Mouse (Mus musculus) heart, embryonic 16.5 days (tissue): Measurements from ENCODE around the gene Npas1. TPM values are rescaled to one million over a fixed set of nuclear protein-coding genes. Genes with fewer than 3 reads are reported as not detected.

Experiments used
- ATAC-seq: fragments of 200-750 bp; cut with Nextera tagmentation; replicated peaks from 2 replicates; pipeline ENCODE4 v1.8.0; 2017; ENCODE audit warnings: moderate number of reproducible peaks; ENCODE audit not compliant: insufficient read depth, low FRiP score; ENCODE audit errors: extremely low read depth
- H3K27ac ChIP-seq: fragments of 300-500 bp; sonication (generic); 2 replicates; pipeline ENCODE4 v1.5.1; 2014; ENCODE audit warnings: mild to moderate bottlenecking, low read length, control low read depth, moderate library complexity
- H3K27me3 ChIP-seq: fragments of 300-500 bp; sonication (generic); 2 replicates; pipeline ENCODE4 v1.6.1; 2014; ENCODE audit warnings: low read length, mixed read lengths; ENCODE audit not compliant: control insufficient read depth, insufficient read depth
- H3K36me3 ChIP-seq: fragments of 300-500 bp; sonication (generic); 2 replicates; pipeline ENCODE4 v1.6.1; 2014; ENCODE audit not compliant: control insufficient read depth, insufficient read depth
- H3K4me1 ChIP-seq: fragments of 300-500 bp; sonication (generic); 2 replicates; pipeline ENCODE4 v1.6.1; 2014; ENCODE audit warnings: low read length, mixed read lengths; ENCODE audit not compliant: control insufficient read depth, insufficient read depth
- H3K4me2 ChIP-seq: fragments of 300-500 bp; sonication (generic); 2 replicates; pipeline ENCODE4 v1.6.1; 2014; ENCODE audit warnings: low read depth, mild to moderate bottlenecking, control low read depth, low read length
- H3K4me3 ChIP-seq: fragments of 300-500 bp; sonication (generic); 2 replicates; pipeline ENCODE4 v1.5.1; 2014; ENCODE audit warnings: mild to moderate bottlenecking, control low read depth, low read length
- H3K9ac ChIP-seq: fragments of 300-500 bp; sonication (generic); 2 replicates; pipeline ENCODE4 v1.6.1; 2014; ENCODE audit warnings: low read length, control low read depth
- H3K9me3 ChIP-seq: fragments of 300-500 bp; sonication (generic); replicated peaks from 2 replicates; pipeline ENCODE4 v1.6.1; 2016; ENCODE audit warnings: low read length; ENCODE audit not compliant: control insufficient read depth
- WGBS: fragments of 180-500 bp; shearing (Covaris S2); extraction: QIAGEN DNeasy Blood & Tissue Kit; methylation state at CpG from one replicate; pipeline ENCODE4 v1.1.7; 2014; 5-methylcytosine and 5-hydroxymethylcytosine counted together
- polyA plus RNA-seq: library from polyadenylated mRNA; unstranded; fragments of >200 nt; fragmentation: Nextera tagmentation; extraction: Ambion mirVana; gene quantifications from 2 replicates; pipeline ENCODE4 v1.2.1, GENCODE M21; 2015

The Npas1 gene
- polyA plus RNA-seq, 1 experiment from 2014 or later = 0.59 TPM

- Histone ChIP-seq H3K4me1 (no peaks in the 10 kb centered on the region), H3K27ac (peak overlapping the region; percentile 14; the same call in 1 of the 2 replicates), H3K9me3 (no peaks in the 10 kb centered on the region), H3K4me2 (no peak overlapping the region), H3K36me3 (0 out of 2 replicates have a peak, but pooled peaks cover 4% of the 10 kb centered on the region), H3K27me3 (no peaks in the 10 kb centered on the region), H3K4me3 (no peak overlapping the region), H3K9ac (no peak overlapping the region)
- no peak for ATAC-seq
- 69% methylated on average over 6 of the region's 6 CpGs for WGBS
Observed at GRCm38 (mm10) chr7:16451656-16452055, 25.9 kb downstream of the Npas1 start.

DNA sequence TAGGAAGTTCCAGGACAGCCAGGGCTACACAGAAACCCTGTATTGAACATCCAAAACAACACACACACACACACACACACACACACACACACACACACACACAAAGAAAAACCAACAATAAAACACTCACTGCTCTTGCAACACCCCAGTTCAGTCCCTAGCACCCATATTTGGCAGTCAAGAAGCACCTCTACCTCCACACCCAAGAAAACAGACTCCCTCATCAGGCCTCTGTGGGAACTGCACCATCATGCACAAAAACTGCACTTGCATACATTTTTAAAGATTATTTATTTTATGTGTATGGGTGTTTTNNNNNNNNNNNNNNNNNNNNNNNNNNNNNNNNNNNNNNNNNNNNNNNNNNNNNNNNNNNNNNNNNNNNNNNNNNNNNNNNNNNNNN is 36.3 kb downstream of the Npas1 start:
- Histone ChIP-seq H3K27ac (no peak overlapping the region), H3K4me3 (no peak overlapping the region), H3K4me2 (no peak overlapping the region), H3K9ac (no peak overlapping the region), H3K36me3 (peaks cover 5% of the 10 kb centered on the region; the same call in 1 of the 2 replicates), H3K9me3 (no peaks in the 10 kb centered on the region), H3K27me3 (no peaks in the 10 kb centered on the region), H3K4me1 (peaks cover 11% of the 10 kb centered on the region)
- no peak for ATAC-seq

- Histone ChIP-seq H3K9ac (no peak overlapping the region), H3K36me3 (peaks cover 46% of the 10 kb centered on the region), H3K4me3 (no peak overlapping the region), H3K27ac (no peak overlapping the region), H3K4me2 (no peak overlapping the region), H3K9me3 (no peaks in the 10 kb centered on the region), H3K27me3 (no peaks in the 10 kb centered on the region), H3K4me1 (peaks cover 12% of the 10 kb centered on the region)
- ATAC-seq = no peak
- WGBS = 81% methylated on average over 9 of the region's 9 CpGs
Observed at GRCm38 (mm10) chr7:16435088-16435487, 42.4 kb downstream of the Npas1 start.

- Histone ChIP-seq H3K27ac (peak overlapping the region; percentile 70), H3K27me3 (no peaks in the 10 kb centered on the region), H3K4me2 (no peak overlapping the region), H3K9ac (peak overlapping the region; percentile 21; the same call in 1 of the 2 replicates), H3K36me3 (peaks cover 62% of the 10 kb centered on the region), H3K9me3 (no peaks in the 10 kb centered on the region), H3K4me3 (no peak overlapping the region), H3K4me1 (peaks cover 12% of the 10 kb centered on the region)
- 29% methylated on average over 3 of the region's 3 CpGs for WGBS
- peak; percentile 65 for ATAC-seq
Observed at GRCm38 (mm10) chr7:16433352-16433971, 44.1 kb downstream of the Npas1 start.

DNA sequence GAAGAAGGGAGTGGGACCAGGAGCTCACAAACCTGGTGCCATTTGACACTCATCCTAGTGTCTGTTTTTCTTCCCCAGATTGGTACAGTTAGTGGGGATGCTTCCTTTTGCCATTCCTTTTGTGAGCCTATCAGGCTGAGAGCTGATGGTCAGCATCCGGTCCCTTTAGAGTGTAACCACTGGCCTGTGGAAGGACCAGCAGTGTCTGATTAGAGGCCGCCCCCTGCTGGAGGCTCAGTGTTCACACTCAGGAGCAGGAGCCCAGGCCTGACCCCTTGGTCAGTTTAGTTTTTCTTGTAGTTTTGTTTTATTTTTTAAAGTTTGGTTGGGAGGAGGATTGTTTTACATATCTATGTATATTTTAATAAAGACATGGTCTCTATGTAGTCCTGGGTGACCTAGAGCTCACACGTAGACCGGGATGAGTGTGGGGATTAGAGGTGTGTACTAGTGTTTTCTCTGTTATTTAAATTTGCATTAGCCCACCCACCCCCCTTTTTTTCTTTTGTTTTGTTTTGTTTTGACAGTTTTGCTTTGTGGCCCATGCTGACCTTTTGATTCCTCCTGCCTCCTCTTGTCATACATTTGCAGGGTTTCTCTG is 51.3 kb downstream of the Npas1 start:
- 56% methylated on average over 4 of the region's 4 CpGs for WGBS
- Histone ChIP-seq H3K9me3 (no peaks in the 10 kb centered on the region), H3K4me1 (no peaks in the 10 kb centered on the region), H3K9ac (no peak overlapping the region), H3K4me2 (no peak overlapping the region), H3K27me3 (no peaks in the 10 kb centered on the region), H3K36me3 (peaks cover 84% of the 10 kb centered on the region), H3K27ac (no peak overlapping the region), H3K4me3 (no peak overlapping the region)
- ATAC-seq = peak; percentile 81; the same call in 1 of the 2 replicates

DNA sequence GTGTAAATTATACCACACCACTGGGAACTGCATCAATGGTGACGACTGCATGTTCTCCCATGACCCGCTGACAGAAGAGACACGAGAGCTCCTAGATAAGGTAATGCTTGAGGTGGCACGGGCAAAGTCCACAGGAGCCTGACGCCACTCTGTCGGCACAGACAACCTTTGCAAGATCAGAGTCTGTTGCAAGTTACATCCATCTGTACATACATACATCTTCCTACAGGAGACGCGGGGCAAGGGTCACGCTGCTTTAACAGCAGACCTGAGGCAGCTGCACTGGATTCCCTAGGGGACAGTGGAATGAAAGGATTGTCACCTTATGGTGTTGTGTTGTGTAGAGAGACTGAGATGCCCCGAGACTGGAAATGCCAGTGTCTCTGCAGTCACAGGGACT is 51.8 kb downstream of the Npas1 start:
- no peaks in the 10 kb centered on the region for H3K9me3 ChIP-seq
- WGBS = 79% methylated on average over 10 of the region's 10 CpGs
- H3K27me3 ChIP-seq = no peaks in the 10 kb centered on the region
- no peaks in the 10 kb centered on the region for H3K4me1 ChIP-seq
- ATAC-seq = no peak
- H3K4me3 ChIP-seq = no peak overlapping the region
- H3K36me3 ChIP-seq = peaks cover 87% of the 10 kb centered on the region
- no peak overlapping the region for H3K4me2 ChIP-seq
- H3K9ac ChIP-seq = no peak overlapping the region
- H3K27ac ChIP-seq = no peak overlapping the region

DNA sequence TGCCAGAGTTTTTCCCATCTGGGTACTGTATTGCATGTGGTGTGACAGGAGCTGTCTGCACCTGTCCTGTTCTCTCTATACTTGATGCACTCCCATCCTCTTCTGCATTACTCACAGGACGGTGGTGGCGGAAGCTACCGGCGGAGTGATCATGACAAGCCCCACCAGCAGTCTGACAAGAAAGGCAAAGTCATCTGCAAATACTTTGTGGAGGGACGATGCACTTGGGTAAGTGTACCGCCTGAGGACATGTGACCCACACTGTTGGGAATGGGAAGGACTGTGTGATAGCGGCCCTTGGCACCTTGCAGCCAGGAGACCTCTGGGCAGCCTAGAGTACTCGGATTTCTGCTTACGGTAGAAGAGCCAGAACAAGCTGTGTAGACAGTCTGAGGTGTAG is 53.8 kb downstream of the Npas1 start:
- 85% methylated on average over 9 of the region's 9 CpGs for WGBS
- H3K4me2 ChIP-seq = no peak overlapping the region
- H3K4me3 ChIP-seq = no peak overlapping the region
- ATAC-seq = no peak
- no peaks in the 10 kb centered on the region for H3K4me1 ChIP-seq
- peaks cover 81% of the 10 kb centered on the region for H3K36me3 ChIP-seq
- no peaks in the 10 kb centered on the region for H3K27me3 ChIP-seq
- H3K9me3 ChIP-seq = no peaks in the 10 kb centered on the region
- H3K9ac ChIP-seq = no peak overlapping the region
- no peak overlapping the region for H3K27ac ChIP-seq

DNA sequence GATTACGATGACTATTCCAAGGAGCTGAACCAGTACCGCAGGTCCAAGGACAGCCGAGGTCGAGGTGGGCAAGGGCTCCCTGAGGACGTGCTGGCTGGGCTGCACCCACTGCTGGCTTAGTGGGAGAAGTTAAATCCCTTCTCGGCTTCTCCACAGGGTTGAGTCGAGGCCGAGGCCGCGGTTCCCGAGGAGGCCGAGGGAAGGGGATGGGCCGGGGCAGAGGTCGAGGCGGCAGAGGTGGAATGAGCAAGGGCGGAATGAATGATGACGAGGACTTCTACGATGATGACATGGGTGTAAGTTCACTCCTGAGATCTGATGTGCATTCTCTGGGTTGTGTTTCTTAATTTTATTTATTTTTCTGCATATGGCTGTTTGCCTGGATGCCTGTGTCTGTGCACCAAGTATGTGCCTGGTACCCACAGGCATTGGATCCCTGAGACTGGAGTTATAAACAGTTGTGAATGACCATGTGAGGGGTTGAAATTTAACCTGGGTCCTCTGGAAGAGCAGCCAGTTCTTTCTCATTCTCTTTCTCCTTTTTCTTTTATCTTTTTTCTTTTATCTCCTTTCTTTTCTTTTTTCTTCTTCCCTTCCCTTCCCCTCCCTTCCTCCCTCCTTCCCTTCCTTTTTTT is 55.2 kb downstream of the Npas1 start:
- no peak overlapping the region for H3K27ac ChIP-seq
- no peak overlapping the region for H3K4me3 ChIP-seq
- peaks cover 7% of the 10 kb centered on the region; the same call in 1 of the 2 replicates for H3K4me1 ChIP-seq
- H3K9me3 ChIP-seq = no peaks in the 10 kb centered on the region
- no peak for ATAC-seq
- no peak overlapping the region for H3K4me2 ChIP-seq
- H3K27me3 ChIP-seq = no peaks in the 10 kb centered on the region
- no peak overlapping the region for H3K9ac ChIP-seq
- WGBS = 86% methylated on average over 18 of the region's 18 CpGs
- H3K36me3 ChIP-seq = peaks cover 75% of the 10 kb centered on the region

- no peak overlapping the region for H3K27ac ChIP-seq
- H3K9ac ChIP-seq = no peak overlapping the region
- H3K4me1 ChIP-seq = peaks cover 20% of the 10 kb centered on the region
- no peak overlapping the region for H3K4me2 ChIP-seq
- ATAC-seq = no peak
- 90% methylated on average over 8 of the region's 8 CpGs for WGBS
- peaks cover 64% of the 10 kb centered on the region for H3K36me3 ChIP-seq
- H3K27me3 ChIP-seq = no peaks in the 10 kb centered on the region
- no peaks in the 10 kb centered on the region for H3K9me3 ChIP-seq
- H3K4me3 ChIP-seq = no peak overlapping the region
Observed at GRCm38 (mm10) chr7:16420493-16421118, 56.9 kb downstream of the Npas1 start.
